Mouse (Mus musculus): ENCODE measurements around the gene Rab11b. TPM values are rescaled to one million over a fixed set of nuclear protein-coding genes. Genes with fewer than 3 reads are reported as not detected.
"Not testable (repeated sequence)": the region's sequence is repeated elsewhere in the genome, so short reads cannot be mapped to it uniquely, and the experiment has no call there.

The Rab11b gene
- total RNA-seq, 1 experiment from 2014 or later: 280 TPM

- no peak for DNase-seq
Observed at GRCm38 (mm10) chr17:33773426-33773825, 13.1 kb upstream of the Rab11b start.

GRCm38 (mm10) chr17:33771617-33772016 lies 11.3 kb upstream of the Rab11b start:
- DNase-seq: no peak

- no peak for DNase-seq
Observed at GRCm38 (mm10) chr17:33766389-33766788, 6.1 kb upstream of the Rab11b start.

- peak; percentile 98 for DNase-seq
Observed at GRCm38 (mm10) chr17:33759767-33760254, 519 bp downstream of the Rab11b start.

GRCm38 (mm10) chr17:33757231-33757630 lies 3.1 kb downstream of the Rab11b start:
- peak; percentile 53 for DNase-seq

GRCm38 (mm10) chr17:33756108-33756790 lies 4.1 kb downstream of the Rab11b start:
- DNase-seq: peak; percentile 21

GRCm38 (mm10) chr17:33755418-33756107 lies 4.8 kb downstream of the Rab11b start:
- DNase-seq: peak; percentile 62

GRCm38 (mm10) chr17:33754656-33755055 lies 5.7 kb downstream of the Rab11b start:
- DNase-seq: no peak

GRCm38 (mm10) chr17:33752297-33752696 lies 8.0 kb downstream of the Rab11b start:
- DNase-seq: no peak

GRCm38 (mm10) chr17:33751181-33751580 lies 9.1 kb downstream of the Rab11b start:
- no peak for DNase-seq

GRCm38 (mm10) chr17:33749451-33749850 lies 10.9 kb downstream of the Rab11b start:
- peak; percentile 24 for DNase-seq

- DNase-seq: peak; percentile 30
Observed at GRCm38 (mm10) chr17:33746011-33746410, 14.3 kb downstream of the Rab11b start.

GRCm38 (mm10) chr17:33744686-33745384 lies 15.5 kb downstream of the Rab11b start:
- no peak for DNase-seq

GRCm38 (mm10) chr17:33742420-33742819 lies 17.9 kb downstream of the Rab11b start:
- no peak for DNase-seq

- not testable (repeated sequence) for DNase-seq
Observed at GRCm38 (mm10) chr17:33733526-33733925, 26.8 kb downstream of the Rab11b start.

- DNase-seq: not testable (repeated sequence)
Observed at GRCm38 (mm10) chr17:33732556-33733083, 27.7 kb downstream of the Rab11b start.

- DNase-seq: no peak
Observed at GRCm38 (mm10) chr17:33729215-33729614, 31.1 kb downstream of the Rab11b start.

GRCm38 (mm10) chr17:33728396-33728795 lies 31.9 kb downstream of the Rab11b start:
- no peak for DNase-seq

- no peak for DNase-seq
Observed at GRCm38 (mm10) chr17:33719736-33720378, 40.5 kb downstream of the Rab11b start.

- DNase-seq: no peak
Observed at GRCm38 (mm10) chr17:33718944-33719725, 41.2 kb downstream of the Rab11b start.

GRCm38 (mm10) chr17:33718384-33718881 lies 41.9 kb downstream of the Rab11b start, which contains the start of gene March2:
TSS of gene March2 (minus strand) at chr17:33718670.
- peak; percentile 98 for DNase-seq

All from adrenal gland, postnatal 25 days (tissue).